Mouse (Mus musculus): ENCODE data around the gene Trappc10.

GRCm38 (mm10) chr10:78170445-78170844 is 74.0 kb downstream of the Trappc10 start:
- TF ChIP-seq CTCF (IDR thresholded peaks at IDR 0.05; ENCODE audit: low read depth, low read length) (no peak), POLR2A (IDR thresholded peaks at IDR 0.05; ENCODE audit: insufficient read depth, low read length) (no peak), EP300 (IDR thresholded peaks at IDR 0.05; ENCODE audit: insufficient read depth, low read depth, low read length) (no peak)

All from ES-Bruce4 (cell line).